Mouse (Mus musculus) lung, postnatal 0 days (tissue): ENCODE results near the gene Nkx2-5.

Source experiments
- CTCF ChIP-seq: IDR thresholded peaks from 2 replicates; pipeline ENCODE4 v1.5.1; 2016; ENCODE audit warnings: antibody characterized with exemption, mild to moderate bottlenecking
- EP300 ChIP-seq: IDR thresholded peaks from 2 replicates; pipeline ENCODE4 v1.6.1; 2016; ENCODE audit warnings: antibody characterized with exemption, mild to moderate bottlenecking, control low read depth

- no peak for TF ChIP-seq CTCF
- TF ChIP-seq EP300, result no peak
Observed at GRCm38 (mm10) chr17:26838911-26839717, 5.7 kb downstream of the Nkx2-5 start.
